Mouse (Mus musculus) adrenal gland, adult 10 weeks (tissue): ENCODE results near the gene Gyg. TPM values are rescaled to one million over a fixed set of nuclear protein-coding genes. Genes with fewer than 3 reads are reported as not detected.

Experiments
- polyA plus RNA-seq: library from polyadenylated mRNA; stranded (reverse); fragments of 350-450 nt; fragmentation: Illumina TruSeq; extraction: RNeasy Lipid Tissue Mini Kit (QIAGEN cat#74804); gene quantifications from one replicate; pipeline ENCODE4 v1.2.3, GENCODE M21; 2014; ENCODE audit warnings: low read depth, low replicate concordance

Gyg gene
- 234 TPM for polyA plus RNA-seq

DNA sequence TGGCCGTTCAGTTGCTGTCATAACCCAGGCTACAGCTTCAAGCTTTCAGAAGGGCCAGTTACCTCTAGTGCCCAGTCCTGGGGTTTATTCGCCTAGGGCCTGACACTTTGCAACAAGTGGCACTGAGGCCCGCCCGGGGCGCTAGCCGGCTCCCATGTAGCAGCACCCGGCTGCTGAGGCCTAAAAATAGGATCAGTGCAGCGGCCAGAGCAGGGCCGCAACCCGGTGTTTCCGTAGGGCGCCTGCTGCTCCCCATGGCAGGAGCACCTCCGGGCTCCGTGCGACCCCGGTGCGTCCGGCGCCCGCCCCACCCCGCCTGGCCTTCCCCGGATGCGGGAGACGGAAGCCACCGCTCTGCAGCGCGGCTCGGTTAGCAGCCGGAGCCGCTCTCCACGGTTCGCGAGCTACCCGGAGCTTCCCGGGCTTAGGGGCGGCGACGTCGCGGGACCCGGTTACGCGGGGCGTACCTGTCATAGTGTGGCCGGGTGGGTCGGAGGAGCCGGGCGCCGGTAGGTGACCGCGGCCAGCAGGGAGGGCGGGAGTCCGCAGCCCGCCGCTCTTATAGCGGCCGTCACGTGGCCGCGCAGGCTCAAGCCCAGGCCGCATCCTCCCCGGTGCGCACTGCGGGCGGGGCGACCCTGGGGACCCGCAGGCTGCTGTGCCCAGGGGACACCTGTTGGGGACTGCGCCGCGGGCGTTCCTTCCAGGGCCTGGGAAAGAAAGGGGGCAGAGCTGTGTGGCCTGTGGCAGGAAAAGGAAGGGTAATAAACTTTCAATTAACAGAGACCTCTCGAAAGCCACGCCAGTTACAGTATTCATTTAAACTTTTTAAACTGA is at the start of gene Gyg:
Gyg (minus strand) TSS at position 787 of the 837 bp plus-strand sequence.

Other genes with a start within 250 kb of the Gyg start
- gene Cp, start 198.3 kb downstream of the Gyg start, polyA plus RNA-seq: 274 TPM
- 28.9 TPM for gene Hps3, start 120.0 kb downstream of the Gyg start, polyA plus RNA-seq
- gene Hltf, start 97.5 kb downstream of the Gyg start, polyA plus RNA-seq: 81.2 TPM
- gene Cpa3, start 86.9 kb upstream of the Gyg start, polyA plus RNA-seq: 13.6 TPM
- gene Cpb1, start 120.4 kb upstream of the Gyg start, polyA plus RNA-seq: 10.3 TPM
- 33.5 TPM for gene Agtr1b, start 211.9 kb upstream of the Gyg start, polyA plus RNA-seq